7 mouse cellular contexts compared by ENCODE assay signal in genomic region chr8:69900895-69901451, GRCm38 (mm10). TPM values are rescaled to one million over a fixed set of nuclear protein-coding genes. Genes with fewer than 3 reads are reported as not detected.
DNase-seq lines count a peak whose midpoint lies in the region; ATAC-seq and TF ChIP-seq lines count a peak whose summit lies in the region.

No protein-coding gene starts in this region.

- peaks cover 22% of the 10 kb centered on the region for H3K36me3 ChIP-seq in lung, embryonic 14.5 days (ENCODE audit: insufficient read depth)
- peaks cover 18% of the 10 kb centered on the region; the same call in 1 of the 2 replicates for H3K36me3 ChIP-seq in embryonic facial prominence, embryonic 13.5 days
- H3K36me3 ChIP-seq in intestine, embryonic 16.5 days (ENCODE audit: control insufficient read depth, insufficient read depth, low read length), result no peaks in the 10 kb centered on the region
- H3K36me3 ChIP-seq in neural tube, embryonic 15.5 days, result no peaks in the 10 kb centered on the region

- ATAC-seq in lung, embryonic 14.5 days (ENCODE audit: insufficient read depth), result no peak
- ATAC-seq in embryonic facial prominence, embryonic 13.5 days (ENCODE audit: insufficient number of reproducible peaks, insufficient read depth, low FRiP score, low TSS enrichment, low read depth), result no peak
- no peak for ATAC-seq in intestine, embryonic 16.5 days
- ATAC-seq in neural tube, embryonic 15.5 days (ENCODE audit: low FRiP score), result no peak; the same call in 1 of the 2 replicates

- H3K9me3 ChIP-seq in lung, embryonic 14.5 days (ENCODE audit: low read depth, low read length), result no peaks in the 10 kb centered on the region
- H3K9me3 ChIP-seq in embryonic facial prominence, embryonic 13.5 days, result no peaks in the 10 kb centered on the region
- no peaks in the 10 kb centered on the region for H3K9me3 ChIP-seq in intestine, embryonic 16.5 days (ENCODE audit: control insufficient read depth, low read length)
- H3K9me3 ChIP-seq in neural tube, embryonic 15.5 days (replicated peaks), result no peaks in the 10 kb centered on the region

- no peaks in the 10 kb centered on the region for H3K27me3 ChIP-seq in lung, embryonic 14.5 days (ENCODE audit: insufficient read depth, low read length)
- H3K27me3 ChIP-seq in embryonic facial prominence, embryonic 13.5 days, result no peaks in the 10 kb centered on the region
- H3K27me3 ChIP-seq in intestine, embryonic 16.5 days (replicated peaks; ENCODE audit: control insufficient read depth, insufficient read depth, low read length), result no peaks in the 10 kb centered on the region
- H3K27me3 ChIP-seq in neural tube, embryonic 15.5 days (replicated peaks), result no peaks in the 10 kb centered on the region

- peaks cover 6% of the 10 kb centered on the region for H3K4me1 ChIP-seq in lung, embryonic 14.5 days (ENCODE audit: insufficient read depth)
- peaks cover 51% of the 10 kb centered on the region for H3K4me1 ChIP-seq in embryonic facial prominence, embryonic 13.5 days
- H3K4me1 ChIP-seq in intestine, embryonic 16.5 days (ENCODE audit: control insufficient read depth, insufficient read depth, low read length), result peaks cover 42% of the 10 kb centered on the region
- peaks cover 71% of the 10 kb centered on the region for H3K4me1 ChIP-seq in neural tube, embryonic 15.5 days

- peak overlapping the region; percentile 94 for H3K4me2 ChIP-seq in lung, embryonic 14.5 days
- H3K4me2 ChIP-seq in embryonic facial prominence, embryonic 13.5 days, result peak overlapping the region; percentile 98
- H3K4me2 ChIP-seq in intestine, embryonic 16.5 days (ENCODE audit: low read depth, low read length), result peak overlapping the region; percentile 98
- H3K4me2 ChIP-seq in neural tube, embryonic 15.5 days, result peak overlapping the region; percentile 99

- peak overlapping the region; percentile 73 for H3K9ac ChIP-seq in lung, embryonic 14.5 days
- H3K9ac ChIP-seq in embryonic facial prominence, embryonic 13.5 days, result peak overlapping the region; percentile 85
- H3K9ac ChIP-seq in intestine, embryonic 16.5 days (ENCODE audit: low read depth, low read length), result peak overlapping the region; percentile 87
- H3K9ac ChIP-seq in neural tube, embryonic 15.5 days (replicated peaks), result peak overlapping the region; percentile 78

- TF ChIP-seq CTCF in lung, embryonic 14.5 days (IDR thresholded peaks at IDR 0.05; ENCODE audit: low read depth), result no peak

- WGBS in lung, embryonic 14.5 days, result 16% methylated on average over 12 of the region's 12 CpGs
- 21% methylated on average over 12 of the region's 12 CpGs for WGBS in embryonic facial prominence, embryonic 13.5 days
- 14% methylated on average over 12 of the region's 12 CpGs for WGBS in intestine, embryonic 16.5 days
- WGBS in neural tube, embryonic 15.5 days, result 15% methylated on average over 12 of the region's 12 CpGs

- peak; percentile 19 for DNase-seq in lung, embryonic 14.5 days
- DNase-seq in lung, postnatal 14 days, result no peak
- DNase-seq in retina, postnatal 1 day, result no peak
- no peak for DNase-seq in B cell, adult 2 months

- H3K27ac ChIP-seq in lung, embryonic 14.5 days (ENCODE audit: low read depth), result peak overlapping the region; percentile 92
- peak overlapping the region; percentile 79 for H3K27ac ChIP-seq in embryonic facial prominence, embryonic 13.5 days
- H3K27ac ChIP-seq in intestine, embryonic 16.5 days (ENCODE audit: low read length), result peak overlapping the region; percentile 93
- peak overlapping the region; percentile 93 for H3K27ac ChIP-seq in neural tube, embryonic 15.5 days (replicated peaks)

- H3K4me3 ChIP-seq in lung, embryonic 14.5 days (ENCODE audit: low read depth, low read length), result peak overlapping the region; percentile 72
- peak overlapping the region; percentile 60 for H3K4me3 ChIP-seq in embryonic facial prominence, embryonic 13.5 days
- peak overlapping the region; percentile 80 for H3K4me3 ChIP-seq in intestine, embryonic 16.5 days (ENCODE audit: low read length)
- H3K4me3 ChIP-seq in neural tube, embryonic 15.5 days (replicated peaks), result peak overlapping the region; percentile 77

RNA-seq across cellular contexts. Expression of gene Tssk6, which starts 1.0 kb away (rescaled TPM):
- 3.8 and 4.3 TPM in 2 replicates for polyA plus RNA-seq in lung, embryonic 14.5 days (2014; fragmentation: Nextera tagmentation; extraction: Ambion mirVana)
- 4.5 and 4.7 TPM in 2 replicates for polyA plus RNA-seq in embryonic facial prominence, embryonic 13.5 days (2015; fragmentation: Nextera tagmentation; extraction: Ambion mirVana)
- polyA plus RNA-seq in intestine, embryonic 16.5 days (2015; fragmentation: Nextera tagmentation; extraction: Ambion mirVana), result 2.8 TPM in 2 replicates
- 4.3 TPM in 2 replicates for polyA plus RNA-seq in neural tube, embryonic 15.5 days (2015; fragmentation: Nextera tagmentation; extraction: Ambion mirVana)

RNA-seq across cellular contexts. Expression of gene Ndufa13, which starts 1.4 kb away (rescaled TPM):
- 163 and 171 TPM in 2 replicates for polyA plus RNA-seq in lung, embryonic 14.5 days (2014; fragmentation: Nextera tagmentation; extraction: Ambion mirVana)
- polyA plus RNA-seq in embryonic facial prominence, embryonic 13.5 days (2015; fragmentation: Nextera tagmentation; extraction: Ambion mirVana), result 178 and 184 TPM in 2 replicates
- 233 and 243 TPM in 2 replicates for polyA plus RNA-seq in intestine, embryonic 16.5 days (2015; fragmentation: Nextera tagmentation; extraction: Ambion mirVana)
- 190 and 209 TPM in 2 replicates for polyA plus RNA-seq in neural tube, embryonic 15.5 days (2015; fragmentation: Nextera tagmentation; extraction: Ambion mirVana)

RNA-seq across cellular contexts. Expression of gene Yjefn3, which starts 1.5 kb away (rescaled TPM):
- polyA plus RNA-seq in lung, embryonic 14.5 days (2014; fragmentation: Nextera tagmentation; extraction: Ambion mirVana), result 3.6 and 4.3 TPM in 2 replicates
- polyA plus RNA-seq in embryonic facial prominence, embryonic 13.5 days (2015; fragmentation: Nextera tagmentation; extraction: Ambion mirVana), result 3.6 TPM in 2 replicates
- 3.2 and 3.8 TPM in 2 replicates for polyA plus RNA-seq in intestine, embryonic 16.5 days (2015; fragmentation: Nextera tagmentation; extraction: Ambion mirVana)
- polyA plus RNA-seq in neural tube, embryonic 15.5 days (2015; fragmentation: Nextera tagmentation; extraction: Ambion mirVana), result 11.8 and 15.6 TPM in 2 replicates

RNA-seq across cellular contexts. Expression of gene Cilp2, which starts 13.5 kb away (rescaled TPM):
- polyA plus RNA-seq in lung, embryonic 14.5 days (2014; fragmentation: Nextera tagmentation; extraction: Ambion mirVana), result 0.25 and 0.31 TPM in 2 replicates
- 0.96 and 1.1 TPM in 2 replicates for polyA plus RNA-seq in embryonic facial prominence, embryonic 13.5 days (2015; fragmentation: Nextera tagmentation; extraction: Ambion mirVana)
- 0.51 and 0.53 TPM in 2 replicates for polyA plus RNA-seq in intestine, embryonic 16.5 days (2015; fragmentation: Nextera tagmentation; extraction: Ambion mirVana)
- 5.3 and 6.0 TPM in 2 replicates for polyA plus RNA-seq in neural tube, embryonic 15.5 days (2015; fragmentation: Nextera tagmentation; extraction: Ambion mirVana)
